Mouse (Mus musculus): Measurements from ENCODE around the gene Cit. TPM values are rescaled to one million over a fixed set of nuclear protein-coding genes. Genes with fewer than 3 reads are reported as not detected.
A peak's percentile ranks its signal among the peaks of the same experiment; 100 is the strongest.

Gene Cit
- total and polyA plus RNA-seq, 2 experiments = 0.43 to 0.74 TPM

GRCm38 (mm10) chr5:115997376-115997775 lies 152.3 kb downstream of the Cit start:
- no peak for DNase-seq (ENCODE audit: extremely low read depth, low read depth, low spot score)
- WGBS = 84% methylated on average over 13 of the region's 13 CpGs
- Histone ChIP-seq H3K27me3 (ENCODE audit: control insufficient read depth, insufficient read depth, low read length) (no peaks in the 10 kb centered on the region), H3K36me3 (ENCODE audit: control insufficient read depth, insufficient read depth, low read length) (no peaks in the 10 kb centered on the region), H3K79me2 (ENCODE audit: control insufficient read depth, insufficient read depth, low read length) (no peaks in the 10 kb centered on the region), H3K9ac (ENCODE audit: low read depth, low read length) (no peak overlapping the region), H3K4me1 (ENCODE audit: control insufficient read depth, insufficient read depth, low read length) (no peaks in the 10 kb centered on the region), H3K4me3 (ENCODE audit: insufficient read depth, low read depth, low read length) (no peak overlapping the region), H3K27ac (replicated peaks; ENCODE audit: insufficient read depth, low read depth, low read length) (no peak overlapping the region)
- TF ChIP-seq POLR2A (IDR thresholded peaks at IDR 0.05; ENCODE audit: extremely low read depth, insufficient read depth, low read length) (no peak), CTCF (IDR thresholded peaks at IDR 0.05; ENCODE audit: low read depth, low read length) (no peak)

DNA sequence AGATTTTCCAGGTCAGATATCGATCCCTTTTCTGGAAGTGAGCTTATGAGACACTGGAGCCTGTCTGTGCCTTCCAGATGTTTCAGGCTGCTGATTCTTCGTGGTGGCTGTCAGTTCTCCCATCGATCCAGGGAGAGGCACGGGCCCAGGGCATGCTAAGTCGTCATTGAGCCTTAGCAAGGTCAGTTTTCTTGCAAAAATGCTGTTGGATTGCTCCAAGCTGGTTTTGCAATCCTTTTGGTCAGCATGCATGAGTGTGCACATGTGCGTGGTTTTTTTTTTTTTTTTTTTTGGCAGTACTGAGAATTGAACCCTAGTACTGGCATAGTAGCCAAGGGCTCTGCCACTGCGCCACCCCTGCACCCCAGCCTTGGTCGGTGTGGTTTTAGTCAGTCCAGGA lies 158.1 kb downstream of the Cit start:
- no peaks in the 10 kb centered on the region for H3K27me3 ChIP-seq (ENCODE audit: control insufficient read depth, insufficient read depth, low read length)
- peak; percentile 60 for DNase-seq (ENCODE audit: extremely low read depth, low read depth, low spot score)
- no peak overlapping the region for H3K27ac ChIP-seq (replicated peaks; ENCODE audit: insufficient read depth, low read depth, low read length)
- H3K4me1 ChIP-seq (ENCODE audit: control insufficient read depth, insufficient read depth, low read length) = no peaks in the 10 kb centered on the region
- WGBS = 61% methylated on average over 8 of the region's 8 CpGs
- no peak for TF ChIP-seq POLR2A (IDR thresholded peaks at IDR 0.05; ENCODE audit: extremely low read depth, insufficient read depth, low read length)
- H3K9ac ChIP-seq (ENCODE audit: low read depth, low read length) = no peak overlapping the region
- no peaks in the 10 kb centered on the region for H3K36me3 ChIP-seq (ENCODE audit: control insufficient read depth, insufficient read depth, low read length)
- no peak overlapping the region for H3K4me3 ChIP-seq (ENCODE audit: insufficient read depth, low read depth, low read length)
- no peaks in the 10 kb centered on the region for H3K79me2 ChIP-seq (ENCODE audit: control insufficient read depth, insufficient read depth, low read length)

DNA sequence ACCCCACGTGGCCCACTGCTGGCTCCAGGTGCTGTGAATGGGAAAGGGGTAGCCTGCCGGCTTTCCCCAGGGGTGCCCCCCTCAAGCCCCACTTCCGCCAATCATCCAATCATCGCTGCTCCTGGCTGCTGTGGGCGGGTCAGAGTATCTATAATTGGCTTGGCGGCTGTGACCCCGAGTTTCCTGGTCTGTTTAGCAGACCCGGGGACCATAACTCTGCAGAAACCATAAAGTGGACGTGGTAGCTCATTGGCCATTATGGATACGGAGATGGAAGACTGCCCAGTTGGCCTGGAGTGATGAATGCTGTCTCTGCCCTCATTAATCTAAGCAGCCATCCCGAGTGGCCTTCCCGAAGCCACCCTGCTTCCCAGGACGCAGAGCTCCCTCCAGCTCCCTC lies 158.7 kb downstream of the Cit start:
- H3K27me3 ChIP-seq (ENCODE audit: control insufficient read depth, insufficient read depth, low read length) = no peaks in the 10 kb centered on the region

DNA sequence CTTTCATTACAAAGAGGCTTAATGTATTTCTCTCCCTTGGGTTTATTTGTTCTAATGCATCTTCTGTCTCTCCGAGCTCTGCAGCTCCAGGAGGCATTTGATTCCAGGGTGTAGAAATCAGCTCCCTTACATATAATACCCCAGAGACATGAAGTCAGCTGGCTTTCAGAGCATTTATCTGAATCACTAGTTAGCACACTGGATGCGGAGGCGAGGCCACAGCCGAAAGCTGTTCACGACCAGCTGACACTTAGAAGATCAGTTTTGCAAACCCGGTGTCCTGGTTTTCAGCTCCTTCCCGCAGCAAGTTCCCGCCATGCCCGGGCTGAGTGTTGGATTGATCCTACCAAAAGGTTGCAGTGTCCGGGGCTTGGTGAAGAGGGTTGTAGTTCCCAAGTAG lies 159.2 kb downstream of the Cit start:
- H3K4me1 ChIP-seq (ENCODE audit: control insufficient read depth, insufficient read depth, low read length) = no peaks in the 10 kb centered on the region
- no peak for DNase-seq (ENCODE audit: extremely low read depth, low read depth, low spot score)
- no peaks in the 10 kb centered on the region for H3K79me2 ChIP-seq (ENCODE audit: control insufficient read depth, insufficient read depth, low read length)
- 97% methylated on average over 10 of the region's 10 CpGs for WGBS
- no peak overlapping the region for H3K9ac ChIP-seq (ENCODE audit: low read depth, low read length)
- H3K27ac ChIP-seq (replicated peaks; ENCODE audit: insufficient read depth, low read depth, low read length) = no peak overlapping the region
- no peak overlapping the region for H3K4me3 ChIP-seq (ENCODE audit: insufficient read depth, low read depth, low read length)
- no peak for TF ChIP-seq POLR2A (IDR thresholded peaks at IDR 0.05; ENCODE audit: extremely low read depth, insufficient read depth, low read length)
- no peak for TF ChIP-seq CTCF (IDR thresholded peaks at IDR 0.05; ENCODE audit: low read depth, low read length)
- no peaks in the 10 kb centered on the region for H3K36me3 ChIP-seq (ENCODE audit: control insufficient read depth, insufficient read depth, low read length)
- H3K27me3 ChIP-seq (ENCODE audit: control insufficient read depth, insufficient read depth, low read length) = no peaks in the 10 kb centered on the region

More for the DNA sequence above, 158.7 kb downstream of the Cit start:
- Histone ChIP-seq H3K27ac (replicated peaks; ENCODE audit: insufficient read depth, low read depth, low read length) (no peak overlapping the region), H3K4me1 (ENCODE audit: control insufficient read depth, insufficient read depth, low read length) (no peaks in the 10 kb centered on the region), H3K36me3 (ENCODE audit: control insufficient read depth, insufficient read depth, low read length) (no peaks in the 10 kb centered on the region), H3K79me2 (ENCODE audit: control insufficient read depth, insufficient read depth, low read length) (no peaks in the 10 kb centered on the region), H3K4me3 (ENCODE audit: insufficient read depth, low read depth, low read length) (no peak overlapping the region), H3K9ac (ENCODE audit: low read depth, low read length) (no peak overlapping the region)
- WGBS = 73% methylated on average over 13 of the region's 13 CpGs
- TF ChIP-seq POLR2A (IDR thresholded peaks at IDR 0.05; ENCODE audit: extremely low read depth, insufficient read depth, low read length) (no peak), CTCF (IDR thresholded peaks at IDR 0.05; ENCODE audit: low read depth, low read length) (no peak)
- DNase-seq (ENCODE audit: extremely low read depth, low read depth, low spot score) = no peak

DNA sequence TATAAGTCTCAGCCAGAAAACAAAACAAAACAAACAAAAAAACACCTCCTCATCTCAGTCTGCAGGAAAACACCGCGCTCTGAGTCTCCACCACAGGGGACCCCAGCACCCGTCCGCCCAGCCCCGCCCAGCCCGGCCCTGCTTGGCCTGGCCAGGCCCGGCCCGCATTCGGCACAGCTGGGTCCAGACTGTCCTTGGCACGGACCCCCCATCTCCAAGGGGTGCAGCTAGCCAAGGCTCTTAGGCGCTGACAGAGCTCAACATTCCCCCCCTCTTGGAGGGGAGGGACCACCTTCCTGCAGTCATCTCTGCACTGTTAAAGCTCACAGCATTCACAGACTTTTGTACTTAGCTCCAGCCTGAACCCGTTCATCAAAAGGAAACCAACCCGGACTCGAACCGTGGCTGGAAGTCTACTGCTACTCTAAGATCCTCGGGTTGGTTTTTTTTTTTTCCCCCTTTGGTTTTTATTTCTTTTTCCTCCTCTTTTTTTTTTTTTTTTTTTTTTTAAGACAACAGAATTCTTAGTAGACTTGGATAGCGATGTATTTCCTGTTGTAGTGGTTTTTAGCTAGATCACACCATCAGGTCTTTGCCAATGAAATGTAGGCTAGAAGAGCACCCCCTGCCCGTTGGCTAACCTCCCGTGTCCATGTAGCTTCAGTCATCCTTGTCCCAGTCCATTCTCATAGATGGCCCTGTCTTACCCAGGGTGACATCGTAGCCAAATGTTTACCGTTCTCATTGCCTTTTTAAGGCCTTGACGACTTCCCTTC lies 161.4 kb downstream of the Cit start:
- no peaks in the 10 kb centered on the region for H3K27me3 ChIP-seq (ENCODE audit: control insufficient read depth, insufficient read depth, low read length)
- no peak overlapping the region for H3K27ac ChIP-seq (replicated peaks; ENCODE audit: insufficient read depth, low read depth, low read length)
- H3K4me3 ChIP-seq (ENCODE audit: insufficient read depth, low read depth, low read length) = no peak overlapping the region
- H3K4me1 ChIP-seq (ENCODE audit: control insufficient read depth, insufficient read depth, low read length) = no peaks in the 10 kb centered on the region
- no peaks in the 10 kb centered on the region for H3K36me3 ChIP-seq (ENCODE audit: control insufficient read depth, insufficient read depth, low read length)
- H3K79me2 ChIP-seq (ENCODE audit: control insufficient read depth, insufficient read depth, low read length) = no peaks in the 10 kb centered on the region
- DNase-seq (ENCODE audit: extremely low read depth, low read depth, low spot score) = no peak
- no peak overlapping the region for H3K9ac ChIP-seq (ENCODE audit: low read depth, low read length)
- 83% methylated on average over 22 of the region's 22 CpGs for WGBS
- no peak for TF ChIP-seq CTCF (IDR thresholded peaks at IDR 0.05; ENCODE audit: low read depth, low read length)
- TF ChIP-seq POLR2A (IDR thresholded peaks at IDR 0.05; ENCODE audit: extremely low read depth, insufficient read depth, low read length) = no peak

GRCm38 (mm10) chr5:116007723-116008122 lies 162.6 kb downstream of the Cit start:
- no peaks in the 10 kb centered on the region for H3K79me2 ChIP-seq (ENCODE audit: control insufficient read depth, insufficient read depth, low read length)
- no peak for DNase-seq (ENCODE audit: extremely low read depth, low read depth, low spot score)
- H3K4me3 ChIP-seq (ENCODE audit: insufficient read depth, low read depth, low read length) = no peak overlapping the region
- WGBS = 83% methylated on average over 13 of the region's 13 CpGs
- no peaks in the 10 kb centered on the region for H3K4me1 ChIP-seq (ENCODE audit: control insufficient read depth, insufficient read depth, low read length)
- no peaks in the 10 kb centered on the region for H3K36me3 ChIP-seq (ENCODE audit: control insufficient read depth, insufficient read depth, low read length)
- no peaks in the 10 kb centered on the region for H3K27me3 ChIP-seq (ENCODE audit: control insufficient read depth, insufficient read depth, low read length)
- no peak overlapping the region for H3K27ac ChIP-seq (replicated peaks; ENCODE audit: insufficient read depth, low read depth, low read length)
- H3K9ac ChIP-seq (ENCODE audit: low read depth, low read length) = no peak overlapping the region
- TF ChIP-seq POLR2A (IDR thresholded peaks at IDR 0.05; ENCODE audit: extremely low read depth, insufficient read depth, low read length) (no peak), CTCF (IDR thresholded peaks at IDR 0.05; ENCODE audit: low read depth, low read length) (no peak)
